17 mouse cellular contexts compared by ENCODE assay signal in genomic region chr8:119127841-119128240, GRCm38 (mm10).
DNase-seq lines count a peak whose midpoint lies in the region; ATAC-seq and TF ChIP-seq lines count a peak whose summit lies in the region.
"Had no signal": no experiment of that assay in that cellular context is flagged by ENCODE, and none has a peak within 500 bp of the region (broad histone marks: within the 10 kb centered on the region; RNA-seq: fewer than 3 reads in every experiment).

No protein-coding gene starts in this region.

- H3K36me3 ChIP-seq in embryonic facial prominence, embryonic 14.5 days (ENCODE audit: control insufficient read depth, insufficient read depth, low read length), result no peaks in the 10 kb centered on the region
- H3K36me3 ChIP-seq in embryonic facial prominence, embryonic 10.5 days (replicated peaks), result no peaks in the 10 kb centered on the region
- H3K36me3 ChIP-seq in intestine, embryonic 14.5 days (ENCODE audit: control insufficient read depth, insufficient read depth, low read length), result no peaks in the 10 kb centered on the region
- H3K36me3 ChIP-seq in intestine, postnatal 0 days (ENCODE audit: control insufficient read depth, insufficient read depth), result no peaks in the 10 kb centered on the region
- H3K36me3 ChIP-seq in stomach, embryonic 15.5 days, result no peaks in the 10 kb centered on the region
- H3K36me3 ChIP-seq: embryonic facial prominence, embryonic 15.5 days; heart, embryonic 10.5 days had no signal

- no peak for ATAC-seq in embryonic facial prominence, embryonic 14.5 days (ENCODE audit: low read depth)
- ATAC-seq in intestine, embryonic 14.5 days (replicated peaks; ENCODE audit: low FRiP score, low TSS enrichment, low read depth), result no peak
- no peak for ATAC-seq in intestine, postnatal 0 days
- no peak for ATAC-seq in stomach, embryonic 15.5 days (ENCODE audit: insufficient read depth, low FRiP score, low read depth)
- no peak for ATAC-seq in activated CD4-positive, CD25-positive, alpha-beta regulatory T cell, adult 4 months

- TF ChIP-seq CTCF in intestine, postnatal 0 days (IDR thresholded peaks at IDR 0.05; ENCODE audit: low read depth), result no peak

- 48% methylated on average over 8 of the region's 8 CpGs for WGBS in embryonic facial prominence, embryonic 14.5 days
- 82% methylated on average over 8 of the region's 8 CpGs for whole genome bisulfite sequencing in embryonic facial prominence, embryonic 10.5 days
- 39% methylated on average over 8 of the region's 8 CpGs for WGBS in intestine, embryonic 14.5 days
- WGBS in intestine, postnatal 0 days, result 46% methylated on average over 8 of the region's 8 CpGs
- 39% methylated on average over 8 of the region's 8 CpGs for WGBS in stomach, embryonic 15.5 days

- H3K27ac ChIP-seq in embryonic facial prominence, embryonic 14.5 days (replicated peaks; ENCODE audit: low read depth, low read length), result no peak overlapping the region
- H3K27ac ChIP-seq in embryonic facial prominence, embryonic 10.5 days (replicated peaks), result no peak overlapping the region
- H3K27ac ChIP-seq in intestine, embryonic 14.5 days (ENCODE audit: low read depth), result 0 out of 2 replicates have a peak overlapping the region, but pooled peaks have one; percentile 10
- H3K27ac ChIP-seq in intestine, postnatal 0 days (ENCODE audit: low read depth, low read length), result no peak overlapping the region
- 0 out of 2 replicates have a peak overlapping the region, but pooled peaks have one; percentile 5 for H3K27ac ChIP-seq in stomach, embryonic 15.5 days
- H3K27ac ChIP-seq: embryonic facial prominence, embryonic 15.5 days; heart, embryonic 10.5 days; liver, embryonic 14.5 days had no signal

- no peak overlapping the region for H3K9ac ChIP-seq in embryonic facial prominence, embryonic 14.5 days (ENCODE audit: low read depth, low read length)
- H3K9ac ChIP-seq in intestine, embryonic 14.5 days (ENCODE audit: low read length), result no peak overlapping the region
- H3K9ac ChIP-seq in intestine, postnatal 0 days (ENCODE audit: low read depth, low read length), result no peak overlapping the region
- no peak overlapping the region for H3K9ac ChIP-seq in stomach, embryonic 15.5 days
- H3K9ac ChIP-seq: embryonic facial prominence, embryonic 15.5 days; liver, embryonic 14.5 days had no signal

- H3K4me2 ChIP-seq in embryonic facial prominence, embryonic 14.5 days (ENCODE audit: low read depth, low read length), result no peak overlapping the region
- no peak overlapping the region for H3K4me2 ChIP-seq in intestine, embryonic 14.5 days (ENCODE audit: low read length)
- H3K4me2 ChIP-seq in intestine, postnatal 0 days (replicated peaks; ENCODE audit: low read depth), result no peak overlapping the region
- no peak overlapping the region for H3K4me2 ChIP-seq in stomach, embryonic 15.5 days
- H3K4me2 ChIP-seq: embryonic facial prominence, embryonic 15.5 days had no signal

- peak; percentile 23 for DNase-seq in embryonic facial prominence, embryonic 14.5 days (ENCODE audit: low spot score)
- no peak for DNase-seq in embryonic facial prominence, embryonic 10.5 days (ENCODE audit: low spot score)
- DNase-seq in intestine, embryonic 14.5 days (ENCODE audit: low spot score), result no peak
- DNase-seq in right cerebral cortex, postnatal 10 days (ENCODE audit: low spot score in 2 of 2), result peak; percentile 42
- DNase-seq in right cerebral cortex, postnatal 14 days, result no peak
- DNase-seq: adrenal gland, adult 8-10 months; cerebellum, postnatal 10 days; kidney, adult 2 months; kidney, postnatal 10 days; spleen, adult 18-20 months; thymus, adult 2 months had no signal

- no peaks in the 10 kb centered on the region for H3K4me1 ChIP-seq in embryonic facial prominence, embryonic 14.5 days (ENCODE audit: control insufficient read depth, insufficient read depth, low read length)
- H3K4me1 ChIP-seq in embryonic facial prominence, embryonic 10.5 days, result no peaks in the 10 kb centered on the region
- peaks cover 3% of the 10 kb centered on the region for H3K4me1 ChIP-seq in intestine, embryonic 14.5 days (replicated peaks; ENCODE audit: control insufficient read depth, insufficient read depth, low read length)
- H3K4me1 ChIP-seq in intestine, postnatal 0 days (replicated peaks; ENCODE audit: control insufficient read depth, insufficient read depth, low read length), result no peaks in the 10 kb centered on the region
- peaks cover 3% of the 10 kb centered on the region; the same call in 1 of the 2 replicates for H3K4me1 ChIP-seq in stomach, embryonic 15.5 days

- H3K27me3 ChIP-seq in embryonic facial prominence, embryonic 14.5 days (replicated peaks; ENCODE audit: control insufficient read depth, insufficient read depth, low read length), result no peaks in the 10 kb centered on the region
- H3K27me3 ChIP-seq in embryonic facial prominence, embryonic 10.5 days (replicated peaks; ENCODE audit: low read depth, poor library complexity, severe bottlenecking), result no peaks in the 10 kb centered on the region
- H3K27me3 ChIP-seq in intestine, embryonic 14.5 days (replicated peaks; ENCODE audit: control insufficient read depth, insufficient read depth, low read length), result no peaks in the 10 kb centered on the region
- H3K27me3 ChIP-seq in intestine, postnatal 0 days (replicated peaks; ENCODE audit: control insufficient read depth, insufficient read depth, low read length), result no peaks in the 10 kb centered on the region
- H3K27me3 ChIP-seq in stomach, embryonic 15.5 days (replicated peaks), result no peaks in the 10 kb centered on the region
- H3K27me3 ChIP-seq: embryonic facial prominence, embryonic 15.5 days had no signal

- H3K9me3 ChIP-seq in embryonic facial prominence, embryonic 14.5 days (ENCODE audit: control insufficient read depth, low read length), result no peaks in the 10 kb centered on the region
- H3K9me3 ChIP-seq in embryonic facial prominence, embryonic 10.5 days, result 0 out of 2 replicates have a peak, but pooled peaks cover 3% of the 10 kb centered on the region
- H3K9me3 ChIP-seq in intestine, embryonic 14.5 days (ENCODE audit: control insufficient read depth, low read length), result no peaks in the 10 kb centered on the region
- H3K9me3 ChIP-seq in intestine, postnatal 0 days (ENCODE audit: control insufficient read depth), result no peaks in the 10 kb centered on the region
- no peaks in the 10 kb centered on the region for H3K9me3 ChIP-seq in stomach, embryonic 15.5 days
- H3K9me3 ChIP-seq: embryonic facial prominence, embryonic 15.5 days; heart, embryonic 10.5 days had no signal

- no peak overlapping the region for H3K4me3 ChIP-seq in embryonic facial prominence, embryonic 14.5 days (ENCODE audit: low read depth, low read length)
- no peak overlapping the region for H3K4me3 ChIP-seq in embryonic facial prominence, embryonic 10.5 days
- H3K4me3 ChIP-seq in intestine, embryonic 14.5 days (ENCODE audit: low read depth, low read length), result no peak overlapping the region
- H3K4me3 ChIP-seq in intestine, postnatal 0 days (ENCODE audit: low read depth, low read length), result no peak overlapping the region
- no peak overlapping the region for H3K4me3 ChIP-seq in stomach, embryonic 15.5 days (replicated peaks)
- H3K4me3 ChIP-seq: embryonic facial prominence, embryonic 15.5 days; heart, embryonic 10.5 days had no signal

Comparison
In these comparisons a context has a peak if more than half of its experiments do, and no peak if none do; other contexts are left out.
1. DNase-seq: peak in embryonic facial prominence, embryonic 14.5 days (single experiment) and right cerebral cortex, postnatal 10 days (2 of 2); none in embryonic facial prominence, embryonic 10.5 days (single experiment), intestine, embryonic 14.5 days (single experiment) and right cerebral cortex, postnatal 14 days (single experiment).
2. H3K27ac ChIP-seq: peak in intestine, embryonic 14.5 days (single experiment) and stomach, embryonic 15.5 days (single experiment); none in embryonic facial prominence, embryonic 14.5 days (single experiment), embryonic facial prominence, embryonic 10.5 days (single experiment) and intestine, postnatal 0 days (single experiment).